Mouse (Mus musculus) testis, postnatal 14 days (tissue): ENCODE measurements at regions not wholly inside any gene's neighbourhood (a gene's known extent, or its start where the extent isn't known, plus 50 kb on each side); places are given as distances from the start of the nearest gene placed in this dataset.

Experiments
- DNase-seq: peaks from one replicate; pipeline ENCODE4 v3.0.0; 2021; ENCODE audit warnings: low spot score

GRCm38 (mm10) chr10:66932544-66932943 lies 163.4 kb upstream of the Jmjd1c start:
- DNase-seq: no peak

- no peak for DNase-seq
These were observed 162.2 kb upstream of the Jmjd1c start for GRCm38 (mm10) chr10:66933689-66934088.

- DNase-seq: no peak
These were observed 160.2 kb upstream of the Jmjd1c start for GRCm38 (mm10) chr10:66935731-66936130.

GRCm38 (mm10) chr10:66937116-66937515 lies 158.8 kb upstream of the Jmjd1c start:
- DNase-seq: no peak

GRCm38 (mm10) chr10:66940368-66940767 lies 155.6 kb upstream of the Jmjd1c start:
- DNase-seq: no peak

GRCm38 (mm10) chr10:66940922-66941321 lies 155.0 kb upstream of the Jmjd1c start:
- no peak for DNase-seq

- no peak for DNase-seq
These were observed 154.0 kb upstream of the Jmjd1c start for GRCm38 (mm10) chr10:66941974-66942373.

- DNase-seq: no peak
These were observed 152.1 kb upstream of the Jmjd1c start for GRCm38 (mm10) chr10:66943875-66944274.

GRCm38 (mm10) chr10:66946161-66946560 lies 149.8 kb upstream of the Jmjd1c start:
- DNase-seq: no peak

- DNase-seq: no peak
These were observed 147.6 kb upstream of the Jmjd1c start for GRCm38 (mm10) chr10:66948329-66948728.

GRCm38 (mm10) chr10:66950441-66950840 lies 145.5 kb upstream of the Jmjd1c start:
- no peak for DNase-seq

- DNase-seq: no peak
These were observed 144.6 kb upstream of the Jmjd1c start for GRCm38 (mm10) chr10:66951231-66951822.

- no peak for DNase-seq
These were observed 144.0 kb upstream of the Jmjd1c start for GRCm38 (mm10) chr10:66951935-66952334.

- no peak for DNase-seq
These were observed 142.5 kb upstream of the Jmjd1c start for GRCm38 (mm10) chr10:66953248-66953975.

GRCm38 (mm10) chr10:66953976-66954505 lies 141.9 kb upstream of the Jmjd1c start:
- no peak for DNase-seq

GRCm38 (mm10) chr10:66955430-66955829 lies 140.5 kb upstream of the Jmjd1c start:
- no peak for DNase-seq

- DNase-seq: no peak
These were observed 139.3 kb upstream of the Jmjd1c start for GRCm38 (mm10) chr10:66956619-66957018.

GRCm38 (mm10) chr10:66957373-66957772 lies 138.6 kb upstream of the Jmjd1c start:
- DNase-seq: no peak
